Mouse (Mus musculus) bone marrow, adult 2 months (tissue): ENCODE measurements around the gene Sox15. TPM values are rescaled to one million over a fixed set of nuclear protein-coding genes. Genes with fewer than 3 reads are reported as not detected.
A peak's percentile ranks its signal among the peaks of the same experiment; 100 is the strongest.

Source experiments
- H3K27ac ChIP-seq: fragments of 200-500 bp; 2 replicates; pipeline ENCODE4 v1.5.1; 2012; ENCODE audit warnings: low read depth, mild to moderate bottlenecking, control low read depth, inconsistent platforms, low read length; ENCODE audit not compliant: control insufficient read depth, poor library complexity, insufficient read depth
- H3K4me1 ChIP-seq: fragments of 200-500 bp; 2 replicates; pipeline ENCODE4 v1.6.1; 2011; ENCODE audit warnings: low read length; ENCODE audit not compliant: control insufficient read depth, insufficient read depth
- H3K4me3 ChIP-seq: fragments of 200-500 bp; replicated peaks from 2 replicates; pipeline ENCODE3; 2011; ENCODE audit warnings: mild to moderate bottlenecking, low read depth, low read length, control low read depth; ENCODE audit not compliant: control insufficient read depth
- CTCF ChIP-seq: fragments of 200-500 bp; IDR thresholded peaks from 2 replicates; pipeline ENCODE4 v1.5.1; 2011; ENCODE audit warnings: low read length, control low read depth; ENCODE audit not compliant: control insufficient read depth, insufficient read depth
- POLR2A ChIP-seq: fragments of 200-500 bp; IDR thresholded peaks from 2 replicates; pipeline ENCODE4 v1.6.1; 2011; ENCODE audit warnings: low read depth, mild to moderate bottlenecking, control low read depth, low read length, borderline replicate concordance; ENCODE audit not compliant: control insufficient read depth
- WGBS: fragments of 180-500 bp; shearing (Covaris S2); methylation state at CpG from one replicate; pipeline ENCODE4 v1.1.7; 2018; 5-methylcytosine and 5-hydroxymethylcytosine counted together
- polyA plus RNA-seq: library from polyadenylated mRNA; stranded (reverse); fragments of >200 nt; gene quantifications from 2 replicates; pipeline ENCODE4 v1.2.4, GENCODE M21; 2011; ENCODE audit warnings: low replicate concordance; ENCODE audit not compliant: missing spikeins, insufficient read depth, insufficient read length

Sox15 gene
- polyA plus RNA-seq, 1 experiment, result not detected

- 87% methylated on average over 5 of the region's 5 CpGs for WGBS
- Histone ChIP-seq H3K27ac (no peak overlapping the region), H3K4me3 (no peak overlapping the region), H3K4me1 (no peaks in the 10 kb centered on the region; the same call in 1 of the 2 replicates)
- TF ChIP-seq POLR2A (no peak), CTCF (no peak)
These were observed 946 bp downstream of the Sox15 start for GRCm38 (mm10) chr11:69656065-69656455.

- no peak overlapping the region for H3K27ac ChIP-seq
- H3K4me1 ChIP-seq, result no peaks in the 10 kb centered on the region; the same call in 1 of the 2 replicates
- 59% methylated on average over 10 of the region's 10 CpGs for WGBS
- TF ChIP-seq POLR2A (no peak), CTCF (peak; percentile 78)
- H3K4me3 ChIP-seq, result no peak overlapping the region
These were observed 1.7 kb downstream of the Sox15 start for GRCm38 (mm10) chr11:69656617-69657461.

- no peak for TF ChIP-seq CTCF
- no peak for TF ChIP-seq POLR2A
- Histone ChIP-seq H3K4me1 (no peaks in the 10 kb centered on the region; the same call in 1 of the 2 replicates), H3K27ac (no peak overlapping the region), H3K4me3 (no peak overlapping the region)
- 83% methylated on average over 15 of the region's 15 CpGs for WGBS
These were observed 2.4 kb downstream of the Sox15 start for GRCm38 (mm10) chr11:69657462-69657881.

- Histone ChIP-seq H3K27ac (no peak overlapping the region), H3K4me1 (peaks cover 3% of the 10 kb centered on the region; the same call in 1 of the 2 replicates), H3K4me3 (peak overlapping the region; percentile 88)
- no peak for TF ChIP-seq POLR2A
- WGBS, result 62% methylated on average over 3 of the region's 3 CpGs
These were observed 6.2 kb downstream of the Sox15 start for GRCm38 (mm10) chr11:69661221-69661881.

- peak; percentile 37; the same call in 1 of the 2 replicates for TF ChIP-seq CTCF
- peak; percentile 92 for TF ChIP-seq POLR2A
These were observed 7.3 kb downstream of the Sox15 start, which contains the start of gene Mpdu1 for GRCm38 (mm10) chr11:69662213-69662966. Gene Mpdu1 (minus strand): TSS chr11:69662642.

GRCm38 (mm10) chr11:69662967-69663671, 8.0 kb downstream of the Sox15 start:
- Histone ChIP-seq H3K4me3 (peak overlapping the region; percentile 88), H3K4me1 (peaks cover 3% of the 10 kb centered on the region; the same call in 1 of the 2 replicates), H3K27ac (peak overlapping the region; percentile 93)
- TF ChIP-seq POLR2A (no peak), CTCF (no peak)
- whole genome bisulfite sequencing, result 76% methylated on average over 13 of the region's 13 CpGs

More at GRCm38 (mm10) chr11:69662213-69662966, 7.3 kb downstream of the Sox15 start, which contains the start of gene Mpdu1:
- peaks cover 3% of the 10 kb centered on the region; the same call in 1 of the 2 replicates for H3K4me1 ChIP-seq
- H3K27ac ChIP-seq, result peak within 1 kb of the TSS; percentile 93
- WGBS, result under 1% methylated on average over 48 of the region's 48 CpGs
- H3K4me3 ChIP-seq, result peak within 1 kb of the TSS; percentile 88

- WGBS, result 53% methylated on average over 6 of the region's 6 CpGs
- Histone ChIP-seq H3K4me3 (no peak overlapping the region), H3K4me1 (peaks cover 3% of the 10 kb centered on the region; the same call in 1 of the 2 replicates)
These were observed 8.7 kb downstream of the Sox15 start for GRCm38 (mm10) chr11:69663795-69664194.

More at GRCm38 (mm10) chr11:69663795-69664194, 8.7 kb downstream of the Sox15 start:
- no peak for TF ChIP-seq POLR2A
- TF ChIP-seq CTCF, result no peak
- H3K27ac ChIP-seq, result no peak overlapping the region
